Mouse (Mus musculus) E14TG2a.4 (cell line): ENCODE measurements around the gene Cend1.

Source experiments
- CTCF ChIP-seq: conservative IDR thresholded peaks from 2 replicates; pipeline ENCODE4 v1.5.1; 2014; ENCODE audit warnings: low read length
- POU5F1 ChIP-seq: IDR thresholded peaks from 2 replicates; pipeline ENCODE4 v1.6.1; 2014; ENCODE audit warnings: low read length, borderline replicate concordance

DNA sequence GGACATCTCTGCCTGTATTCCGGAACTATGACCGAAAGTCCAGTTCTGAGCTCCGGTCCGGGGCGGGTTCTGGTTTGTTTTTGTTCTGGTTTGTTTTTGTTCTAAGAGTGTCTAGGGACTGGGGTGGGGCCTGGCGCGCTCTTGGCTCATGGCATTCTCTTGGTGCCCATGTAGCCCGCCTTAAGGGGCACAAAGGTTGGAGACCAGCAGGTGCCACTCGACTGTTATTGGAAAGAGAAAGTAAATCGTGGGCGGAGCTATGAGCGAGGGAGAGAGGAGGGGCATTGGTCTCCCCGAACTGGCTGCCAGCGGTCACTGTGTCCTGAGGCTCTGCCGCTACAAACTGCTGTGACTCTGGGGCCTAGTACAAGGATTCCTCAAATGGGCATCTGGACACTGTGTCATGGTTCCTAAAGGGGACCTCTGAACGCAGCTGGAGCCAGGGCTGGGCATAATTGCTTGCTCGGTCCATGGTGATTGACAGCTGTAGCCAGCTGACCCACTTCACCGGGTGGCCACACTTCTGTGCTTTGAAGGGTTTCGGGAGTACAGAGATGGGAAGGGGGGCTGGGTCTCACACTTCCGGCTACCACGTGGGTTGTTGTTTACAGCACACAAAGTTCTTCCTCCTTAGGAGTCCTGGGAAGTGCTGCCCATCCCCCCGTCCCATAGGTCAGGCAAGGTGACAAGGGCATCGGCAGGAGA, 26.5 kb upstream of the Cend1 start:
- no peak for TF ChIP-seq CTCF
- TF ChIP-seq POU5F1 = no peak
